Mouse (Mus musculus): ENCODE measurements around the gene Garnl3.
A peak's percentile ranks its signal among the peaks of the same experiment; 100 is the strongest.

- TF ChIP-seq CTCF (IDR thresholded peaks at IDR 0.05; ENCODE audit: borderline replicate concordance, control insufficient read depth, extremely low read depth, insufficient read depth, low read length, poor library complexity) (peak; percentile 23; the same call in 1 of the 2 replicates), POLR2A (IDR thresholded peaks at IDR 0.05; ENCODE audit: control insufficient read depth, extremely low read depth, insufficient read depth, low read length, poor library complexity) (no peak)
These were observed 150.2 kb downstream of the Garnl3 start for GRCm38 (mm10) chr2:32981281-32981680.

All from thymus, adult 2 months (tissue).